Mouse (Mus musculus): ENCODE measurements around the gene Ctso. TPM values are rescaled to one million over a fixed set of nuclear protein-coding genes. Genes with fewer than 3 reads are reported as not detected.

Ctso gene
- total and polyA plus RNA-seq, 3 experiments: 0.15 to 0.50 TPM; not detected in 1

DNA sequence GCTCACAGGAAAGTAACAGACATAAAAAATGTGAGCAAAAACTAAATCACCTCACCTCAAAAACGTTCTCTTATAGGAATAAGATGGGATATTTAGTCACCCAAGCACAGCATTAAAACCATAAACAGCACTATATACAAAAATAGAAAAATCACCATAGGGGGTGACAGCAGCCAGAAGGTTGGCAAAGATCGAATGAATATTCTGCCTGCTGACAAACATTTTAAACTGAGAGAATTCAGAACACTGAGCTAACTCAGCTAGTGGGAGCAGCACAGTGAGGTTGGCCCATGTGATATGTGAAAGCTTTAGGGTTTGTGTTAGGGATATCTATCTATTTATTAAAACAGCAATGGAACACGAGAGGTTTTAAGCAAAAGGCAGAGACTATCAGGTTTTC, 32.2 kb downstream of the Ctso start (continued):
- TF ChIP-seq KAT2A (conservative IDR thresholded peaks at IDR 0.05; ENCODE audit: low read depth, low read length) (no peak), ZNF384 (IDR thresholded peaks at IDR 0.05; ENCODE audit: low read depth, low read length) (no peak), JUND (IDR thresholded peaks at IDR 0.05; ENCODE audit: low read depth, low read length) (no peak)

DNA sequence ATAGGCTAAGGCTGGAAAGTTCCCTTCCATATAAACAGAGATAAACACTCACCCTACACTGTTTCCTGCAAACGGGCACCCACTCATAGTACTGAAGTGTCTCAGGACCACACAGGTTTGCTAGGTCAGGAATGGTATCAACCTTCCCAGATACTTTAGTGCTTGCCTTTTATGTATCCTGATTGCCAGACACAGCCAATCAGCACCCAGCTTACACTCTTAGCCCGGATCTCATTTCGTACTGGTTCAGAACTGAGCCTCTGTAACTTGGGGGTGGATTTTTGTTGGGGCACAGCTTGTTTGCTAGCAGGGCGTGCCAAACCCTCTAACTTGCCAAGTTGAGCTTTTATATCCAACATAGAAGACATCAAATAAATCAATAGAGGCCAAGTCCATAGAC, 43.2 kb downstream of the Ctso start:
- TF ChIP-seq TBP (IDR thresholded peaks at IDR 0.05; ENCODE audit: low read depth, low read length): no peak
- no peak for TF ChIP-seq CHD2 (IDR thresholded peaks at IDR 0.05; ENCODE audit: low read length)
- no peak for TF ChIP-seq POLR2AphosphoS5 (IDR thresholded peaks at IDR 0.05; ENCODE audit: borderline replicate concordance, low read depth, low read length)
- no peak for TF ChIP-seq CHD1 (IDR thresholded peaks at IDR 0.05; ENCODE audit: low read depth, low read length)
- TF ChIP-seq MYC (IDR thresholded peaks at IDR 0.05; ENCODE audit: low read depth, low read length): no peak
- TF ChIP-seq MYB (IDR thresholded peaks at IDR 0.05; ENCODE audit: low read depth, low read length): no peak
- no peak for TF ChIP-seq POLR2AphosphoS2 (IDR thresholded peaks at IDR 0.05; ENCODE audit: low read length)
- TF ChIP-seq MAX (IDR thresholded peaks at IDR 0.05; ENCODE audit: low read length): no peak
- TF ChIP-seq ZMIZ1 (IDR thresholded peaks at IDR 0.05; ENCODE audit: low read depth, low read length): no peak
- TF ChIP-seq HCFC1 (IDR thresholded peaks at IDR 0.05; ENCODE audit: low read depth, low read length): no peak
- TF ChIP-seq CTCF (IDR thresholded peaks at IDR 0.05 in 2 of 3, conservative IDR thresholded peaks at IDR 0.05 in 1 of 3; ENCODE audit: control insufficient read depth in 1 of 3, insufficient read depth in 1 of 3, low read depth in 2 of 3, low read length in 3 of 3, poor library complexity in 1 of 3, severe bottlenecking in 1 of 3): no peak
- no peak for TF ChIP-seq RAD21 (IDR thresholded peaks at IDR 0.05; ENCODE audit: low read depth, low read length)
- TF ChIP-seq TCF12 (IDR thresholded peaks at IDR 0.05; ENCODE audit: low read depth, low read length): no peak
- no peak for TF ChIP-seq ZKSCAN1 (IDR thresholded peaks at IDR 0.05; ENCODE audit: low read depth, low read length)
- no peak for TF ChIP-seq NELFE (IDR thresholded peaks at IDR 0.05; ENCODE audit: low read depth, low read length)
- no peak for TF ChIP-seq ZNF384 (IDR thresholded peaks at IDR 0.05; ENCODE audit: low read depth, low read length)
- Histone ChIP-seq H3K79me2 (ENCODE audit: control insufficient read depth, insufficient read depth, low read length, poor library complexity) (no peaks in the 10 kb centered on the region), H3K27me3 (ENCODE audit: control insufficient read depth in 1 of 2, insufficient read depth in 2 of 2, low read length in 2 of 2) (no peaks in the 10 kb centered on the region), H3K4me3 (ENCODE audit: control insufficient read depth in 1 of 2, insufficient read depth in 1 of 2, low read depth in 2 of 2, low read length in 2 of 2) (no peak overlapping the region), H3K9ac (ENCODE audit: control insufficient read depth, low read depth, low read length, poor library complexity, severe bottlenecking) (no peak overlapping the region), H3K27ac (ENCODE audit: control insufficient read depth, low read depth, low read length) (no peak overlapping the region), H3K36me3 (ENCODE audit: control insufficient read depth in 1 of 2, insufficient read depth in 2 of 2, low read length in 2 of 2) (no peaks in the 10 kb centered on the region), H3K4me1 (ENCODE audit: control insufficient read depth in 1 of 2, insufficient read depth in 2 of 2, low read length in 2 of 2) (no peaks in the 10 kb centered on the region), H3K9me3 (replicated peaks; ENCODE audit: insufficient read depth, low read length) (no peaks in the 10 kb centered on the region)
- DNase-seq (ENCODE audit: low read depth, low spot score): no peak

DNA sequence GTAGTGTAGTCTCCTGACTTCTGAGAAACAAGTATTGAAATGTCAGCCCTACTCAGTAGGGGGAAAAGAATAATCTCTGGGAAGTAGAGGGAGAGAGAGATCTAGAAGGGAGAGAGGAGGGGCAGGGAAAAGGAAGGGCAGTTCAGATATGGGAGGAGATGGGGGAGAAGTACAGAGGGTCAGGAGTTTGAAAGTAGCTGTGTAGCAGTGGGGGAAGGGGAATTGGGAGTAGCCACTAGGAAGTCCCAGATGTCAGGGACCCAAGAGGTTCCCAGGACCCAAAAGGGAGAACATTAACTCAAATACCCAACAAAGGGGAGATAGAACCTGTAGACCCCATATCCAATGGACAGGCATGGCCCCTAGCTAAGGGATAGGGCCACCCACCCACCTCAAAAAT, 43.7 kb downstream of the Ctso start, which contains the start of gene Tdo2:
Tdo2 (minus strand) TSS at position 101 of the 400 bp plus-strand sequence.
- no peaks in the 10 kb centered on the region for H3K79me2 ChIP-seq (ENCODE audit: control insufficient read depth, insufficient read depth, low read length, poor library complexity)
- H3K9ac ChIP-seq (ENCODE audit: control insufficient read depth, low read depth, low read length, poor library complexity, severe bottlenecking): no peak within 1 kb of the TSS
- no peaks in the 10 kb centered on the region for H3K27me3 ChIP-seq (ENCODE audit: control insufficient read depth in 1 of 2, insufficient read depth in 2 of 2, low read length in 2 of 2)
- H3K4me3 ChIP-seq (ENCODE audit: control insufficient read depth in 1 of 2, insufficient read depth in 1 of 2, low read depth in 2 of 2, low read length in 2 of 2): no peak within 1 kb of the TSS
- TF ChIP-seq ZNF384 (IDR thresholded peaks at IDR 0.05; ENCODE audit: low read depth, low read length): no peak
- no peak for TF ChIP-seq GATA1 (IDR thresholded peaks at IDR 0.05; ENCODE audit: low read depth, low read length)
- no peak for TF ChIP-seq CTCF (IDR thresholded peaks at IDR 0.05 in 2 of 3, conservative IDR thresholded peaks at IDR 0.05 in 1 of 3; ENCODE audit: control insufficient read depth in 1 of 3, insufficient read depth in 1 of 3, low read depth in 2 of 3, low read length in 3 of 3, poor library complexity in 1 of 3, severe bottlenecking in 1 of 3)
- TF ChIP-seq MYB (IDR thresholded peaks at IDR 0.05; ENCODE audit: low read depth, low read length): no peak
- no peak for TF ChIP-seq KAT2A (conservative IDR thresholded peaks at IDR 0.05; ENCODE audit: low read depth, low read length)
- no peak within 1 kb of the TSS for H3K27ac ChIP-seq (ENCODE audit: control insufficient read depth, low read depth, low read length)
- H3K4me1 ChIP-seq (ENCODE audit: control insufficient read depth in 1 of 2, insufficient read depth in 2 of 2, low read length in 2 of 2): no peaks in the 10 kb centered on the region
- H3K36me3 ChIP-seq (ENCODE audit: control insufficient read depth in 1 of 2, insufficient read depth in 2 of 2, low read length in 2 of 2): no peaks in the 10 kb centered on the region
- DNase-seq (ENCODE audit: low read depth, low spot score): no peak
- no peaks in the 10 kb centered on the region for H3K9me3 ChIP-seq (replicated peaks; ENCODE audit: insufficient read depth, low read length)
